Mouse (Mus musculus): ENCODE measurements at regions not wholly inside any gene's neighbourhood (a gene's known extent, or its start where the extent isn't known, plus 50 kb on each side); places are given as distances from the start of the nearest gene placed in this dataset.
A peak's percentile ranks its signal among the peaks of the same experiment; 100 is the strongest.

DNA sequence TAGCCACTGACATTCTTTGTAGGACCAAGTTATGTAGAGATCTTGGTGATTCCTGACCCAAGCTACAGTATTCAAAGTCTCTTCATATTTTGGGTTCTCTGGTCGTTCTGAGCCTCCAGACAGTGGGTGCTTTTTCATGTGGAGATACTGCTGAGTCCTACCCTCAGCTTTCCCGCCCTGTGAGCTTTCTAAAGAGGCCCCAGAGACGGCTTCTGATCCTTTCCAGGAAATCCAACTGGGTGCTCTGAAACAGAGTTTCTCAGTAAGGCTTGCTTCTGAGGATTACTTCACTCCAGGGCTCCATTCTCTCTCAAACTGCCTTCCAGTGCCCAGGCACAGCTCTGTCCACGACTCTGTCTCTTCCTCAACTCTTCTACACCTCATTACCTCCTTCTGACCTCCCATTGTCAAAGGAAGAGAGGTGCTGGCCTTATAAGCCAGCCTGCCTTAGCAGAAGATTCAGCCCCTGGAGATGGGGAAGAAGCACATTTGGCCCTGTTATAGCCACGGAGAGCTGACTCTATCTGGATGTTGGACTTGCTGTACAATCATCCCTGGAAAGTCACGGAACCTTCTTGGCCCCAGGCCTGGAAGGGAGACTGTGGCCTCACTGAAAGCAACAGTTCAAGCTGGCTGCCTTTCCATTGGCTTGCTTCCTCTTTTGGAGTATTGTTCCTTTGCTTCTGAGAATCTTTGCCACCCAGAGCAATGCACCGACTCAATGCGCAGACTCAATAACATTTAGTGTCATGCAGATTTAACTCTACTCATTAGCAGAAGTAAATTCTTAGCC, 1306.9 kb upstream of the A1bg start:
- DNase-seq = no peak

GRCm38 (mm10) chr15:62229023-62229422, 1306.2 kb upstream of the A1bg start:
- no peak for DNase-seq

DNA sequence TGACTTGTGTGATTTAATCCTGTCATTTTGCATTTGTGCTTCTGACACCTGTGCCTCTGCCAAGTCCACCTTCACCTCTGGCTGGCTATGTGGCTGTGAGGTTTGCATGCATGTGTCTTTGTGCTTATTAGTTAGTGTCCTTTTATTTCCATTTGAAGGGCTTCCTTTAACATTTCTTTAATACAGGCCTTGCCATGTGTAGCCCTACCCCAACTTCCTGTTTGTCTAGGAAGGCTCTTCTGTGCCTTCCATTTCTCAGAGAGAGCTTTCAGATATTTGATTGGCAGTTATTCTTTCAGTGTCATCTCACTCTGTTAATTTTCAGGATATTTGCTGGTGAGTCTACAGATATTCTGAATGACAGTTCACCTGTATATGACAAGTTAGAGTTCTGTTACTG, 1302.0 kb upstream of the A1bg start:
- DNase-seq = no peak

- DNase-seq = no peak
Observed at GRCm38 (mm10) chr15:62224191-62224590, 1301.4 kb upstream of the A1bg start.

DNA sequence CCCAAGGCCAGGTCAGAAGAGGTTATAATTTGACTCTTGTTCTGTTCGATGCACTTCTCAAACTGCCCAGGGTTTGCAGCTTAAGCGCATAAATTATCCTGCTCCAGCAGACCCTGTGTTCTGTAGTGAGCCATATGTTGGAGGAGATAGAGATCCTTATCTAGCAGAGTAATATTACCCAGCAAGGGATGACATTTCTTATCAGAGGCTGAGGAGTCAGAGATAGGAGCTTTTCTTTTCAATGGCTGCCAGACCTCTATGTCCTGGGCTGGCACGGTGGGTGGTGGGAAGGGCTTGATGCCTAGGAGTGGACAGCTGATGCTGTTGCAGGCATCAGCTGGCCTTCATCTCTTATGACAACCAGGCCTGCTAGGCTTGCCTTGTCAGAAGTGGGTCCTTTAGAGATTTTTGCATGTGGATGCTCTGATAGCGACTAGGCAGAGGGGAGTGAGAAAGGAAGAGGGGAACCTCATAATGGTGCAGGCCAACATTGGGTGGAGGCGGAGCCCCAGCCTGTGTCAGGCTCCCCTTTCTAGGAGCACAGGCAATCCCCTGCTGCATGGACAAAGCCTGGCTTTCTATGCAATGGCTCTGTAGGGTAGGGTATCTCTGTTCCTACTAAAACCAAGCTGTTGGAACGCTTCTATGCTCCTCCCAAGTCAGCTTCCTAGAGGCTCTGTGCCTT, 1300.5 kb upstream of the A1bg start:
- no peak for DNase-seq

GRCm38 (mm10) chr15:62222731-62223130, 1299.9 kb upstream of the A1bg start:
- DNase-seq = no peak

DNA sequence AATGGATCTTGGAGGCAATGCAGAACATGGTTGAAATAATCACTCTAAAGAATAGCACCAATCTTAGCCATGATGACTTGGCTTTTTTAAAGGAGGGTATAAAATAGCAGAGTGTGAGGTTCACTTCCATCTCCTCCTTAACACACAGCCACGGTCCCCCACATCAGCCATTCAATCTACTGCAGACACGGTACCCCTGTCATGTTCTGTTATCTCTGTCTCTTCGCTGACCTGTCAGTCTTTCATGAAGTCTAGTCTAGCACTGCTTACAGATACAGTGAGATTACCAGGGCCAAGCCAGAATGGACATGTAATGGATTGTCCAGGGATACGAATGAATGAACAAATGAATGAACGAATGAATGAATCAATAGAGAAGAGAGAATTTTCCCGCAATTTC, 1299.4 kb upstream of the A1bg start:
- no peak for DNase-seq

- no peak for DNase-seq
Observed at GRCm38 (mm10) chr15:62221024-62221819, 1298.4 kb upstream of the A1bg start.

- no peak for DNase-seq
Observed at GRCm38 (mm10) chr15:62220620-62221019, 1297.8 kb upstream of the A1bg start.

- no peak for DNase-seq
Observed at GRCm38 (mm10) chr15:62219934-62220540, 1297.2 kb upstream of the A1bg start.

- DNase-seq = no peak
Observed at GRCm38 (mm10) chr15:62218346-62219080, 1295.7 kb upstream of the A1bg start.

DNA sequence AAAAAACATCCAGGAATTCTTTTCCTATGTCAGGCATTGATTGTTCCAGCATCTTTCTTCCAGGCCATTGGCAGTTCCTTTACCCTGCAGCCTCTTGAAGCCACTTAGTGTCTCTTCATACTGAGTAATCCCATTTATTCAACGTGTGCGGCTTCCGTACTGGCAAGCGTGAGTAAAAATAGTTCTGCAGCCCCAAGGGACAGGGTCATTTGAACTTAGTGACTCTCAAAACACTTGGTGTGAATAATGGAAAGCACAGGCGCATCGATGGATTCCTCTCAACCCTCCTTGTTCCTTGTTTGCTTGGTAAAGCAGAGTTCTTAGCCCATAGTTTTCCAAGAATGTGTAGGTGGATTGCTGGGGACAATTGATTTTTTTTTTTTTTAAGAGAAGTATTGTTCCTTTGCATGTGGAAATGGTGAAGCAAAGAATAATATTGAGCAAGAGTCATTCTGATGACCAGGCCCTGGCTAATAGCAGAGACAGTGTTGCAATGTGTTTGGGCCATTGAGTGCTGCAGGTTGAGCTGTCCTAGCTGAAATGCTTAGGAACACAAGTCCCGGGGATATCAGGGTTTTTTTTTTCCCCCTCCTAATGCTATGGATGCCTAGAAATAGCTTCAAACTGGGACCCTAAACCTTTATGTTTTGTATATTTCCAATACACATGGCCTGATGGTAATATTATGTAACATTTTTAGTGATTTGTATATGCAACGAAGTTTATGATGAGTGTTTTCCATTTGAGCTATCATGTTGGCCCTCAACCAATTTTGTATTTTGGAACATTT, 1294.1 kb upstream of the A1bg start:
- DNase-seq = no peak

- no peak for DNase-seq
Observed at GRCm38 (mm10) chr15:62215616-62216398, 1293.0 kb upstream of the A1bg start.

- no peak for DNase-seq
Observed at GRCm38 (mm10) chr15:62214300-62214699, 1291.5 kb upstream of the A1bg start.

DNA sequence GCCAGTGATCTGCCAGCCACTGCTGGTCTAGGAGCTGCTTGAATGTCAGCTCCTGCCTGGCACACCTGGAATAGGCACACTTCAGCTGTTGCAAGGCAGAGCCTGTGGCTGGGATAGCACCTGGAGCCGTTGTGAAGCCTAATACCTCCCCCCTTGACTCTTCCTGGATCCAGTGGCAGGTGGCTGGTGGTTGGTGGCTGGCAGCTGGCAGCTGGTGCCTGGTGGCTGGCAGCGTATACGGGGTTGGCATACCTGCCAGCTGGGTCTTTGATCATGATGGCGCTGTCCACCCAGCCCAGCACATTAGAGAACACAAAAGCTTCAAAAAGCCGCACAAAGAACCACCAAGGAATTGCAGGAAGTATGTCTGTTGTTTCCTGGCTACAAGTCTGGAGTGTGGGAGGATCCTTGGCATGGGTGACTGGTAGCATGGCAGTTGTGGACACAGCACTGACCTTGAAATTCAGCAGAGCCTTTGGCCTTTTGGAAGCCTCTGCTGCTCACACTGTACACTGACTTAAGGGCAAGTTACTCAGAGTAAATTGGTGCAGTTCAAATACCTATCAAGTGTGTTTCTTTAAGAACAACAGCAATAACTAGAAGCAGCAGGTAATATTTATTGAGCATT, 1289.6 kb upstream of the A1bg start:
- DNase-seq = no peak

- DNase-seq = no peak
Observed at GRCm38 (mm10) chr15:62209881-62210481, 1287.2 kb upstream of the A1bg start.

DNA sequence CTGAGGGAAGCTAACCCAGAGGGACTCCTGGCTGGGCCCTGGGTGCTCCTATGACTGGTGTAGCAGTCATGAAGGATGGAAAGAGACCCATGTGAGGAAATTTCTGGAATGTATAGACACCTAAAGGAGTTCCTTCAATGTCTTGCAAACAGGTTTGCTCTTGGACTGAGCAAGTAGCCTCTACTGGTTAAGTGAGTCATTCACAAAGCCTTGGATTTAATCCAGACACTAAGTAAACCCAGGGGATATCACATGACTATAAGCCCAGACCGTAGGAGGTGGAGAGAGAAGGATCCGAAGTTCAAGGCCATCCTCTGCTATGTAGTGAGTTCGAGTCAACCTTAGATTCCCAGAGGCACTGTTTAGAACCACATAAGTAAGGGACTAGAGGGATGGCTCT, 1286.5 kb upstream of the A1bg start:
- no peak for DNase-seq

DNA sequence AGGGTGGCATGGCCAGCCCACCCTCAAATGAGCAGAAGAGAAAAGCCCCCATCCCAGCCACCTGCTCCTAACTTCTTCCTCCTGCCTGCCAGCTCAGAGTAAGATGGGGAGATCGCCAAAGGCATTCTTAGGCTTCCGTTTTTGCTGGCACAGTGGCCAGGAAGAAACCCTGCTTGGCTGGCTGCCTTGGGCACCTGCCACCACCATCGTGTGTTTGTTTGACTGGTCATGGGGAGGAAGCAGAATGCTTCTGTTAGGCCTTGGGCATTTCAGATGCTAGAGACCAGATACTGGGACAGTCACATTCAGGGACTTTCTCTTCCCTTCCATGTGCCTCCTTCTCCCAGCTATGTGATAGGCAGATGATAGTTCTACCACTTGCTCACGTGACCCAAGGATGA, 1283.7 kb upstream of the A1bg start:
- DNase-seq = peak; percentile 20

- no peak for DNase-seq
Observed at GRCm38 (mm10) chr15:62203951-62204905, 1281.4 kb upstream of the A1bg start.

Data from right cerebral cortex, postnatal 25 days (tissue).